Mouse (Mus musculus) right cerebral cortex, postnatal 14 days (tissue): ENCODE data around the gene Etl4.
"Not testable (repeated sequence)": the region's sequence is repeated elsewhere in the genome, so short reads cannot be mapped to it uniquely, and the experiment has no call there.

Experiments used
- DNase-seq: peaks from one replicate; pipeline ENCODE4 v3.0.0; 2022

Etl4 gene

DNA sequence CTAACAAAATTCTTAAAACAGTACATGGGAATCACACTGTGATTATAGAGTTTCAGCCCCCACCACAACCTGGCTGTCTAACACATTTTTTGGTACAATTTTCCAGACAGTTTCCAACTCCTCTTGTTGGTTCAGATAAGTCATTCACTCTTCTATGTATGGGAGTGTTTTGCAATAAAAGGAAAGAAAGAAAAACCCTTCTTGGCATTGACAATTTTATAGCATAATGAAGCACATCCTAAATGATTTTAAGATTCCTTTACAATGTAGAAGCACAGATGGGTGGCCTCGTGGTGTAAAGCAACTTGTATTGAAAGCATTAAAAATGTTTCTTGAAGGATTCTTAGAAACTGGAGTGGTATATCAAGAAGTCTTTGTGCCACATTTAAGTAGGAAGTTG lies 415.4 kb downstream of the Etl4 start:
- DNase-seq, result no peak

DNA sequence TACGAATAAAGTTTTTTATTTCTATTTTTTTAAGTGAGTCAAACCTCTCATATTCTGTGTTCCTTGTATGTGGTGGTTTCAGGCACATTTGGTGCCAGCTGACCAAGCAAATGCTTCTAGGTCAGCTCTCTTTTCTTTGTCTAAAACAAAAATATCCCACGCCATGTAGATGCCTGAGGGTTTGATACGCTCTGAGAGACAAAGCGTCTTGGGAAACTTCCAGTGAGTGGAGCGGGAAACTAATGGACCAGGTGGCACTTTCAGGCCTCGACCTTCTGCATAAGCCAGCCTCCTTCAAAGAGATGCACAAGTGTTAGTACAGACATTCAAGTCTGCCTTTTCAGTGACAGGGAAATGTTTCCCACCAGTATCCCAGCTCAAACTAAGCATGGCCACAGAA lies 426.6 kb downstream of the Etl4 start:
- DNase-seq, result no peak

DNA sequence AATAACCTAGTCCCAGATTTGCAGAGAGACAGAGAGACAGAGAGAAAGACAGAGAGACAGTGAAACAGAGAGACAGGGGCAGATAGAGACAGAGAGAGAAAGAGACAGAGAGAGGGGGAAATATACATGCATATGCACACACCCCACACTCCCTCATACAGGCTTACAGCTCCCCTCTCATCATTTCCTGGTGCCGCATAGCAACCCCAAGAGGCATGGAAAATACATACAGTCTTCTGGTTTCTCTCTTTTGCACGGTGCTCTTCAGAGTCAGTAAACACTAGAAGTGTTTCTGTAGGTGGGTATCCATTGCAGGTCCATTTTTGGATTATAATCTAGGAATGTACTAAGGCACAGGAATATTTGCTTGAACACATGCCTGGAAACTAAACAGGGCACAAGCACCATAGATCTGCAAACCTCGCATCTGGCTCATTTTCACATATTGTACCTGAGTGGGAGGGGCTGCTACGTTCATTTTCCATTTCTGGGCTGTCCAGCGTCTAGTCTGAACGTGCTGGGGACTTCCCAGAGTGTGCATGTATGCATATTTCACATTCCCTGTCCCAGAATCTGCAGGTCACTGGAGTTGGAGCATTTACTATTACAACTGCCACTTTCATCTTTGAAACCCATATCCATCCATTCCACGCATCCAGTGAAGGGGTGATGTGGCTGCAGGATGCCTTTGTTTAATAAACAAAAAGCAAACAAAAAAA lies 429.6 kb downstream of the Etl4 start:
- DNase-seq, result no peak

DNA sequence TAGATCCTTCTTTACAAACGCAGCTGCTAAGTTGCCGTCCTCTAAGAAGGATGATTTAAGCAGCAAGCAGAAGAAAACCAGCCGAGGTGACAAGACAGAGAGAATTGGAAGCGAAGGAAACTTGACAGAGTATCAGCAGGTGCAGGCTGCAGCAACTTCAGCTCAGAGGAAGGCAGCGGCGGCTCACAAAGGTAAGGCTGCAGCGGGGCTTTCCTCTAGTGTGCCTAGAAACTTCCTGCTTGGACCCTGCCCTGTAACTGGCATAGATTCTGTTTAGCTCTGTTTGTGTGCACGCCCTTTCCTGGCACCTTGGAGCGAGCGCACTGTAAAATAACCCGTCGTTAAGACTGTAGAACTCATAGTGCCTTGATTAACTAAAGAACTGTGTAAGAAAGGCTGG lies 430.3 kb downstream of the Etl4 start:
- DNase-seq, result no peak

DNA sequence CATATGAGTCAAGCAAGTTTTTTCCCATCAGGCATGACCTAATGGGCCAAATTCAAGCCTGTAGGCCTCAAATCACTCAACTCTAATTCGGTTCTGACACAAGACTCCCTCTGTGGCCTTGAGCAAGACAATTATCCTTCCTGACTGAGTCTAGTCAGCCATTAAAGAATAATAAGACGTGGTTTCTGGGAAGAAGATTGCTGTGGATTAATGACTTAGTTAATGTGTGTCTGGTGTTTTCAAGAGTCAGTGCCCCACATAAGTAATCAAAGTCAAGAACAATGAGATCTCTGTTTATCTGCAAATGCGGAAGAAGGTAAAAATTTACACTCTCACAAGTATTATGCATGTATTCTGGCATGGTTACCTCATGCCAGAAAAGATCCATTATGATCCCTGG lies 437.3 kb downstream of the Etl4 start:
- no peak for DNase-seq

DNA sequence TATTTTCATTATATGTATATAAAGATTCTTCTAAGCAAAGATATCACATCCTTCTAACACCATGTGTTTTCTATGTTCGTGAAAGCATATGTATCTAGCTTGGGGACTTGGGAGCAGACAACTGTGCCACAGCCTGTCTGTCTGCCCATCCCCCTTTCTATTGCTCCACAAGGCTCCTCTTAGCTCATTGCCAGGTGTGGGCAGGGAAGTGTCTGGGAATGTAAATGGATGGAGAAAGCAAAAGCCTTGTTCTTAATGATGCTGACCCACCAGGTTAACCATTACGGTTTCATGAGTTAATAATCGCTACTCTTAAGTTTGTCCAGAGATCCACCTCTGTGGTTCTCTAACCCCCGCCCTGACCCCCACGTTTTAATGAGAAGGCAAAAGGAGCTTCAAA lies 439.7 kb downstream of the Etl4 start:
- DNase-seq, result no peak

DNA sequence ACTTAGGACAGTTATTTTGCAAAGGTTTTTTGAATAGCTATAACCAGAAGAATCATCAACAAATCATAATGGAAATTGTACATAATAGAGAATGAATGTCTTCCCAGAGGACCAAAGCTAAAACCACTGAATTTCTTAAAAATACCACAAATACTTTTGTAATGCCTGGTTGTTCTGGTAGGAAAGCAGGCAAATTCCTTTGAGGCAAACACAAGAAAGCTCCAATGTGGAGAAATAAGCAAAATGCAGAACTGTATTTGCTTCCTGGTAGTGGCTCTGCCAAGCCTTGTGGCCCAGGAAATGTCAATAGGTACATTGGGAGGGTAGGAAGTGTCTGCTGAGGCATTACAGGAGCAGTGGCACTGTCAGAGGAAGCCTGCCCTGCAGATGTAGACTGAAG lies 443.2 kb downstream of the Etl4 start:
- DNase-seq, result no peak

DNA sequence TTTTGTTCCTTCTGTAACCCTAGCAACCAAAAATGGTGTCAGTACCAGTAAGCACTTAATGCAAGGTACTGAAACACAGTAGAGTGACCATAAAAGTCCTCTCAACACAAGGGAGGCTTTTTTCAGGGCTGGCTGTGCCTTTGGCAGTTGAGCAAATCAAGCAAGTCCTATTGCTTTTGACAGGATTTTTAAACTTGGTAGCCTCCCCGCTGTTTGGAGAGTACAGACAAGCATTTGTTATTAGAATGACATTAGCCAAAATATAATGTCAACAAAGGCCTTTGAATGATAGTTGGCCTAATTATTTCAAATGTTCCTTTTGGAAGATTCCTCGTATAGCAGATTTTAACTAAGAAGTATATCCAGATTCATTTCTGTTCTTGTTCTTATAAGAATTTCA lies 467.4 kb downstream of the Etl4 start:
- DNase-seq, result no peak

DNA sequence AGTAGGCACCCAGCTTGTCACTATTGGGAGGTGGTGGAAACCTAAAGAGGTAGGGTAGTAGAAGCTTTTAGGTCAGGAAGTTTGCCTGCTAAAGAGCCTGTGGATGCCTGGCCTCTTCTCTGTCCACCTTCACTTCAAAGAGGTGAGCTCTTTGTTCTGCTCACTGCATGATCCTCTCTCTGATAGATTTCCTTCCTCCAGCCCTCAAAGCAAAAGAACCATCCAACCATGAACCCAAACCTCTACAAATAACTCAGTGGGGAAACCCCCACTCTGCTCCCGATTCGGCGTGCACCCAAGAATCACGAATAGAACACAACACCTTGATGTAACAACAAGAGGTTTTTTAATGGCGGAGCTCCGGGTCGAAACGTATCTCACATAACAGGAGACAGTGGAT lies 471.3 kb downstream of the Etl4 start:
- DNase-seq, result not testable (repeated sequence)

DNA sequence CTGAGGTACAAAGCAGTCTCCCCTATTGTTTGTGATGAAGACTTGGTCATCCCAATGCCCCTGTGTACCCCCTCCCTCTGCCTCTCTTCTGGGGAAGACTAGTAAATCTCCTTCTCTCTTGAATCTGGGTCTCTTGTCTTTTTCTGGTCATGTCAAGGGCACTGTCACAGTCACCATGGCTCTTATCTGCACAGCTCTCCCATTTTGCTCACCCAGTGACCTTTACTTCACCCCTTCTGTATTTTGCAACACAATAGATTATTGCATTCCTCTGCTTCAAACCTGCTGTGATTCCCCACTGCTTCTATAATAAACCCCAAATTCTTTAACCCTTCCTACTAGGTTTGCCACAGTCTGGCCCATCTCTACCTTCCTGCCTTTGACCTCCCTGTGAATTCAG lies 484.5 kb downstream of the Etl4 start:
- DNase-seq, result no peak

DNA sequence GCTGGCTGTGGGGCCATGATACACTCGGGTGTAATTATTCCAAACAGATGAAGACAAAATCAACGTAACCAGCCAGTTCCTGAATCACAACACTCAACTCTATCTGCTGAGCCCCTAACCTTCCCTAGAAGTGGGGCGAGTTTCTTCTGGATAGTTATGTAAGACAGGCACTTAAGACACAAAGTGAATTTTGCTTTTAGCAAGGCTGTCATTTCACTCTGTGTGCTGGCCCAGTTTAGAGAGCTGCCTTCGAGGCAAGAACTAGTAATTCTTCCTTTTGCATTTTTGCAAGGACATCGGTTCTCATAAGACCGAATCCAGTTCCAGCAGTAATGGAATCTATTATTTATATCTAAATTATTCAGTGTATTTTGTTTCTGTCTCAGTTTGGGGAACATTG lies 487.4 kb downstream of the Etl4 start:
- no peak for DNase-seq

DNA sequence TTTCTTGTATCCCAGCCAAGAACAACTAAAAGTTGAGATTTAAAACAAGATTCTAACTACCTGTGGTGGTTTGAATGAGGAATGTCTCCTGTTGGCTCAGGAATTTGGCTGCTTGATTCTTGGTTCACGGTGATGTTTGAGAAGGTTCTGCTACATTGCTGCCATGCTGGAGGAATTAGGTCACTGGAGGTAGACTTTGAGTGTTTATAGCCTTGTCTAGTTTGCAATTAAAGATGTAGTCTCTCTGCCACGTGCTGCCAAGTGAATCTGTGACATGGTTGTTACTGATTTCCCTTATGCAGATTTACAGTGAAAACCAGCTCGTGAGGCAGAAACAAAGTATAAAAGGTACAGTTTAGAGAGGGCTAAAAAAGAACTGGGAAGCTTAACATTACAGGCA lies 491.0 kb downstream of the Etl4 start:
- no peak for DNase-seq

DNA sequence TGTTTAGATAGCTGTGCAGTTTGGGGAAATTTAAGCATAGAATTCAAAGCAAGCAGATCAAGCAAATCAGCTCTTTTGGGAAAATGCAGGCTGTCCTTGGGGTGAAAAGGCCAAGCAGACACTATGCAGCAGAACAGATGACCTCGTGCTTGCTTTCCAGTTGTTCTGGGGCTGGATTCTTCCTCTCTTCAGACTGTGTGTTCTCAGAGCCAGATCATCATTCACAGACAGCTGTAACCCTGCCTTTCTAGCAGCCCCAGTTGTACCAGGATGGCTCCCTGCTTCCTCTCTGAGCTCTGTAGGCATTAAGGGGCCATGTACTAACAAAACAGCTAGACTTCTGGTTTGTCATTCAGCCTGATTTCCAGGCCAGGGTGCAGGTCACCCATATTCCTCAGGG lies 494.8 kb downstream of the Etl4 start:
- DNase-seq, result no peak

DNA sequence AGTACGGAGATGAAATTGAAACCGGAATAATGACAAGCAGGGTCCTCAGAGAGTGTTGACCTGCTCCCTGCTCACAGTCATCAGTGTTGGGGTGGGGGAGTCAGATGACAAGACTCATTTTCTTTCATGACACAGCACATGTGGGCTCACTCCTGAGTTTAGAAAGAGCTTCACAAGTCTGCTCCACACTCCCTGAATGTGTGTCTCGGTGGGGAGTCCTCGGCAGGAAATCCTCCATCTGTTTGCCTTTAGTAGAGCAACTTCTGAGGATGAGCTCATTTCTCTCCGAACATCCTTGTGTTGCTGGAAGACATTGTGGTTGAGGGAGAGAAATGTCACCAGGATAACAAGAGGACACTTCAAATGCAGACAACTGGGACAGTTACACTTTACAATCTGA lies 497.5 kb downstream of the Etl4 start:
- DNase-seq, result peak; percentile 22

DNA sequence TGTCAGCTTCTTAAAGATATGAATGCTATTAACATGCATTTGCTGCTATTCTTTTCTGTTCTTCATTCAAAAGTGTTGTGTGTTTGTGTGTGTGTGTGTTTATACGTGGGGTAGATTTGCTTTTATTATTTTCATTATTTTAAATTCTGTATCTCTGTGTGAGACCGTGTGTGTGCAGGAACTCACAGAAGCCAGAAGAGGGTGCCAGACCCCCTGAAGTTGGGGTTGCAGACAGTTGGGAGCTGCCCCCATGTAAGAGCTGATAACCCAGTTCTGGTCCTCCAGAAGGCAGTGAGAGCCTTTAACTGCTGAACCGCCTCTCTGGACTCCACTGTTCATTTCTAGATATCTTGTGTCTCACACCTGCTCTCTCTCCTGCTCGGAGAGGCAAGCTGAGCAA lies 505.3 kb downstream of the Etl4 start:
- no peak for DNase-seq

DNA sequence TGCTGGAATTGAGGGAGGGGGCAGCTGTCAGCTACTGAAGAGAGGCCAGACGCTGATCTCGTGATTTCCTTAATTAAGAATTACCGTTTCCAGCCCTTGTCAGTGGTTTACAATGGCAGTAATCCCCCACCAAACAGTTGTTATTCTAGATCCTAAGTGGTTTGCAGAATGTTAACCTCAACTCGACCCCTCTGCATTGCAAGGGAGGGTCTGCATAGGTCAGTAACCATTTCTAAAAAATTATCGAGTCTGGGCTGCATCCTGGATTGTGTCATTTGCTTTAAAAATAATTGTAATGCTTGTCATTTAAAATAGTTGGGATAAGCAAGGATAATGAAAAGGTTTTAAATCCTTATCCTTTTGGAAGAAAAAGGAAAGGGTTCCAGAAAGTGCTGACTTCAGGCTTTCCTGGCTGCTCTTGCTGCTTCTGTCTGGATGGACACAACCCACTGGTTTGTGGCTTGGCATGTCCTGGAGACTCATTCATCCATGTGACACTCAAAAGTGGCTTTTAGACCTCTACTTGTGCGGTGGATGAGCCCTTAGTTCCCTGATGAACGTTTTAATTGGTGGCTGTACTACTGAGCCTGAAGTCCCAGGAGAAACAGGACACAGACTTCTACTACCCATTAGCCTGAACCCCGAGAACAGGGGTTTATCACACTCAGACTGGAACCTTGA lies 507.5 kb downstream of the Etl4 start:
- no peak for DNase-seq

DNA sequence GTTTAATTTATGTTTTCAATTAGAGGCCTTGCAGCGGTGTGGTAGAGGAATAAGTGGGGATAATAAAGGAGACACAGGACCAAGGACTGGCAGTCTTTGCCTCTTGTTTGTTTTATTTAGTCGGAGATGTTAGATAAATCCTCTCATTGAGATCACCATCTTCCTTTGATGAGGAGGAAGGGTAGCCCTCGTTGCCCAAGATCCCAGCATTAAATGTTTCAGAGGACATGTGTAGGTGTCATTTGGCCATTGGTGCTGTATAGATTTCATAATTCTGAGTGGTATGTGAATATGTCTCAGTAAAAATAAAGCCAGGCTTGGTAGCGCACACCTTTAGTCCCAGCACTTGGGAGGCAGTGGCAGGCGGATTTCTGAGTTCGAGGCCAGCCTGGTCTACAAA lies 508.4 kb downstream of the Etl4 start:
- DNase-seq, result no peak

DNA sequence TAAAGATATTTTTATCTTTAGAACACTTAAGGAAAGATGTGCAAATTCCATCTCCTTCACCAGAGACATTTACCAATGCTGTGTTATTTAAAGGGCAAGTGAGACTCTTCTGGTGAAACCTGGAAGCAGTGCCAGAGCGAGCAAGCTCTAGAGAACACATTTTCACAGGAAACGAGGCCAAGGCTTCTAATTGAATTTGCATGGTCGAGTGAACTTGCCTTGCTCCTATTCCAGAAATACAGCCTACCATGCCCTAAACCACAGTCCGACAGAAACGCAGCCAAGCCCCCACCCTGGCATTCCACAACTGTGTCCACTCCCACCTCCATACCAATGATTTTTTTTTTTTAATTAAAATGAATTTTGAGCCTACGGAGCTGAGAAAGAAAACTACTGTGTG lies 510.4 kb downstream of the Etl4 start:
- no peak for DNase-seq

DNA sequence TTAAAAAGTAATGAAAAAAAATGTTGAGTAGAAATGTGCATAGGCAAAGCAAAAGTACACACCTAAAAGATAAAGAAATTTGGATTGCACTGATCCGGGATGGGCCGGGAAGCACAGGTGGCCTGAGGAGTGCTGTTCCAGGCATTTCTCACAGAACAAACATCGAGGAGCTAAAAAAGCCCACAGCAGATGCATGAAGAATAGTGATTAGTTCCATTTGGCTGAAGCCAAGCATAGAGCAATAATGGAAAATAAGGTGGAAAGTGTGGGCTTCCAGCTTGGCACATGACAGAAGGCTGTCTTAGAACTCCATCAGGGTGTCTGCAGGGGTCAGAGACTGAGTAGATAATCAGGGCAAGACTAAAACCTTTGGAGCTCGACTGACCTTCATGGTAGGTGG lies 512.7 kb downstream of the Etl4 start:
- DNase-seq, result no peak

DNA sequence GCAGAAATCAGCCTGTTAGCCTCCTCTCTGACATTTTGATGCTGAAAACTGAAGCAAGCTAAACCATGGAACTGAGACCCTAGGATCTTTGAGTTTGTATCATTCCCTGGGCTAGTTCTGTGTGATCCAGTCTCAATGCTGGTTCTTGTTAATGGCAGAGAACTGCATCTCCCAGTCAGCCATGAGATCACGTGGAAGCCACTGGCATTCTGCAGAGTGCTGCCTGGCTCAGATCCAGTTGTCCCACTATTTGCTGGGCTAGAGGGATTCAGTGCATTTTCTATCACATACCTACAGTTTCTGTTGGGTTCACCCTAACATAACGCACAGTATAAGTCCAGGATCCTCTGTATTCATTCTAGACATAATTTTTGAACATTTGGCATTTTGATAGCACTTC lies 524.1 kb downstream of the Etl4 start:
- no peak for DNase-seq

DNA sequence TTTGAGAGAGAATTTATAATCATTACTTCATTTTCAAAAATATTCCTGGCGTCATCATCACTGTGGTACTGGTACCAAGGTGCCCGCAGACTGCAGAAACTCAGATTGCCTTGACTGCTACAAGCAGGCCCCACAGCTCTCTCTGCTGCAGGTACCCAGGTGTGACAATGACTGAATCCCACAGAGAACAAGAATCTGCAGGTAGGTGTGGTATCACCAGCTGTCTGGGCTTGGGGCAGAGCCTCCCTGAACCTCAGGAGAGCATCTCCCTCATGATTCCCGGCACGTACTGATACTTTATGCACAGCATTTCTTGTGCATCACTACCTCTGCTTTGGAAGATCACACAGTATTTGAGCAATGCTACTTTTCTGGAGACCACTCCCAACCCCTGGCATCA lies 526.0 kb downstream of the Etl4 start:
- DNase-seq, result no peak

DNA sequence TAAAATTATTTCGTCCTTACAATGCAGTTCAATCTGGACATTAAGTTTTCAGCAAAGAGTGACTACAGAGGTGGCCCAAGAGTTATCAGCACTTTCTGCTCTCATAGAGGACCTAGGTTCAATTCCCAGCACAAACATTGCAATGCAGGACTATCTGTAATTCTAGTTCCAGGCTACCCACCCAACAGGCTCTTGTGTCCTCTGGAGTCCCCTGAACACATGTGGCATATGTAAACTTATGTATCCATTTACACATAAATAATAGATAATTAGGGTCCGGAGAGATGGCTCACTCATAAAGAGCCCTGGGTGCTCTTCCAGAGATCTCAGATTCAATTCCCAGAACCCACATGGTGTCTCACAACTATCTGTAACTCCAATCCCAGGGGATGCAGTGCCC lies 533.2 kb downstream of the Etl4 start:
- no peak for DNase-seq

DNA sequence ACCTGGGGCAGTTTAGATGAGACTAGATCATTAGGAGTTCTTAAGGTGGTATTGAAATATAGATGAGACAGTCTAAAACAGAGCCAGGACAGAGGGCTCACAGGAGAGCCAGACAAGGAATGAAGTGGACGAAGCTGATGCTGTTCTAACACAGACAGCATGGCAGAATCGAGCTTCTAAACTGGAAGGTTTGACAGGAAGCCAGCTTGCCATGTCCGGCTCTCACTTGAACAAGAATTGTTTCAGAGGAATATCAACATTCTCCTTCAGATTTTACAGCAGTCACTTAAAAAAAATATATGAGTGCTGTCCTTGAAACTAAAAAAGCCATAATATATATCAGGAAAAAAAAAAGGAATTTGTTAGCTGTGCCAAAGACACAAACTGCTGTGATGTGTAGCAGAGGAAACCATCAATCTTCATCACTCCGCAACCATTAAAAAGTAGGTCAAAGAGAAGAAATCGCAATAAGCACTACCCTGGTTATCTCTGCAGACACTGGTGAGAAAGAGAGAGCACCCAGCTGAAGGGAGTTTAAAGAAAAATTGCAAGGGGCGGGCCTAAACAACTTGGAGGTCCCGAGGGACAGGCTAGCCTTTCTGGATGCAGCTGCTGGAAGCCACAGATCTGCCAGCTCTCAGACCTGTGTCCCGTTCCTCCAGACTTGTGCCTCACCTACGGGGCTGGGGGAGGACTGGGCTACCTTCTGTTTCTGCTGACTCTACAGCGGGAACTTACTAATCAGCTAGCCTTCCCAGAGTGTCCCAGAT lies 534.3 kb downstream of the Etl4 start:
- no peak for DNase-seq
